Mouse (Mus musculus) bone marrow, adult 2 months (tissue): ENCODE measurements around the gene Gne.

Experiments used
- CTCF ChIP-seq: fragments of 200-500 bp; IDR thresholded peaks from 2 replicates; pipeline ENCODE4 v1.5.1; 2011; ENCODE audit warnings: low read length, control low read depth; ENCODE audit not compliant: control insufficient read depth, insufficient read depth
- POLR2A ChIP-seq: fragments of 200-500 bp; IDR thresholded peaks from 2 replicates; pipeline ENCODE4 v1.6.1; 2011; ENCODE audit warnings: low read depth, mild to moderate bottlenecking, control low read depth, low read length, borderline replicate concordance; ENCODE audit not compliant: control insufficient read depth

DNA sequence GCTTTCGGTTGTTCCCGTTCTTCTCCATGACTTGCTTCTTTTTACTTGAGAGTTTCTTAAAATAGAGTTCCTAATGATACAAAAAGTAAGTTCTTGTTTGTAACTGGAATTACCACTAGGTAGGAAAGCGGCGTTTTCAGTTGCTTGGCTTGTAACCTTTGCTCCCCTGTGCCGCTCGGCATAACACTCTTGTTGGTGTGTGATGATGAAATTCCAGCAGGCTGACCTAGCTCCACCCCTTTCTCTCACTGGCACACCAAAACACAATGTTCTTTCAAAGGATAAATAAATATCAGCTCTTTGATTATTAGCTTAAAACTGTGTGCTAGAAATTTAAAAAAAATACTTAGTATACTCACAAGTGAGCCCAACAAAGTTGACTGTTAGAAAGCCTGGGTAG is 17.1 kb downstream of the Gne start:
- TF ChIP-seq CTCF (no peak), POLR2A (no peak)
